Mouse (Mus musculus) fat pad, adult 2 months (tissue): Measurements from ENCODE around the gene Lmx1a.

ENCODE experiments used
- DNase-seq: peaks from one replicate; pipeline ENCODE4 v3.0.0-alpha.2; 2011; ENCODE audit warnings: low read depth, low spot score; ENCODE audit errors: extremely low read depth

Gene Lmx1a

GRCm38 (mm10) chr1:167689232-167689261, at the start of gene Lmx1a:
Gene Lmx1a (plus strand): TSS chr1:167689237.
- no peak for DNase-seq

GRCm38 (mm10) chr1:167644866-167645537, 44.0 kb upstream of the Lmx1a start:
- DNase-seq: no peak

- DNase-seq: no peak
Observed at GRCm38 (mm10) chr1:167648670-167649069, 40.4 kb upstream of the Lmx1a start.

- no peak for DNase-seq
Observed at GRCm38 (mm10) chr1:167649122-167649633, 39.9 kb upstream of the Lmx1a start.

GRCm38 (mm10) chr1:167652336-167652735, 36.7 kb upstream of the Lmx1a start:
- DNase-seq: no peak

- DNase-seq: no peak
Observed at GRCm38 (mm10) chr1:167659065-167659464, 30.0 kb upstream of the Lmx1a start.

- no peak for DNase-seq
Observed at GRCm38 (mm10) chr1:167660521-167661101, 28.4 kb upstream of the Lmx1a start.

GRCm38 (mm10) chr1:167661123-167661522, 27.9 kb upstream of the Lmx1a start:
- DNase-seq: no peak

GRCm38 (mm10) chr1:167663136-167663535, 25.9 kb upstream of the Lmx1a start:
- DNase-seq: no peak

- DNase-seq: no peak
Observed at GRCm38 (mm10) chr1:167669796-167670195, 19.2 kb upstream of the Lmx1a start.

GRCm38 (mm10) chr1:167672433-167672987, 16.5 kb upstream of the Lmx1a start:
- DNase-seq: no peak

GRCm38 (mm10) chr1:167679061-167679460, 10.0 kb upstream of the Lmx1a start:
- no peak for DNase-seq

- no peak for DNase-seq
Observed at GRCm38 (mm10) chr1:167688001-167688346, 1.1 kb upstream of the Lmx1a start.

- no peak for DNase-seq
Observed at GRCm38 (mm10) chr1:167688347-167689231, 448 bp upstream of the Lmx1a start.

- DNase-seq: no peak
Observed at GRCm38 (mm10) chr1:167689262-167690137, 463 bp downstream of the Lmx1a start.

- no peak for DNase-seq
Observed at GRCm38 (mm10) chr1:167690138-167690710, 1.2 kb downstream of the Lmx1a start.

- no peak for DNase-seq
Observed at GRCm38 (mm10) chr1:167690716-167691550, 1.9 kb downstream of the Lmx1a start.

GRCm38 (mm10) chr1:167691911-167692682, 3.1 kb downstream of the Lmx1a start:
- DNase-seq: no peak

GRCm38 (mm10) chr1:167692683-167693045, 3.6 kb downstream of the Lmx1a start:
- DNase-seq: no peak
